Mouse (Mus musculus) C2C12 (cell line): Measurements from ENCODE around the gene Smg6. TPM values are rescaled to one million over a fixed set of nuclear protein-coding genes. Genes with fewer than 3 reads are reported as not detected.

Experiments used
- H3K27me3 ChIP-seq: one replicate; pipeline ENCODE4 v1.6.1; 2011; ENCODE audit not compliant: control insufficient read depth, insufficient read depth, insufficient read length
- H3K36me3 ChIP-seq: one replicate; pipeline ENCODE4 v1.6.1; 2011; ENCODE audit not compliant: control insufficient read depth, insufficient read depth
- H3K4me3 ChIP-seq: one replicate; pipeline ENCODE4 v1.5.1; 2011; ENCODE audit warnings: mild to moderate bottlenecking, control low read depth; ENCODE audit not compliant: poor library complexity, insufficient read depth, severe bottlenecking
- H3K79me2 ChIP-seq: one replicate; pipeline ENCODE4 v1.6.1; 2011; ENCODE audit not compliant: control insufficient read depth, insufficient read depth
- H3K79me3 ChIP-seq: one replicate; pipeline ENCODE4 v1.6.1; 2011; ENCODE audit warnings: low read depth, control low read depth
- H3ac ChIP-seq: one replicate; pipeline ENCODE3; 2011; ENCODE audit warnings: low read depth; ENCODE audit not compliant: control insufficient read depth, insufficient read length
- CEBPB ChIP-seq: IDR thresholded peaks from one replicate; pipeline ENCODE4 v1.6.1; 2011; ENCODE audit warnings: low read depth, mild to moderate bottlenecking, control low read depth, moderate library complexity
- CTCF ChIP-seq: IDR thresholded peaks from one replicate; pipeline ENCODE4 v1.5.1; 2011; ENCODE audit not compliant: control insufficient read depth, insufficient read depth, insufficient read length
- FOSL1 ChIP-seq: IDR thresholded peaks from one replicate; pipeline ENCODE4 v1.8.0; 2011; ENCODE audit warnings: mild to moderate bottlenecking, low read length; ENCODE audit not compliant: poor library complexity, insufficient read depth, severe bottlenecking
- MAX ChIP-seq: IDR thresholded peaks from one replicate; pipeline ENCODE4 v1.6.1; 2011; ENCODE audit warnings: mild to moderate bottlenecking, control low read depth
- MYOD1 ChIP-seq: IDR thresholded peaks from one replicate; pipeline ENCODE4 v1.6.1; 2011; ENCODE audit warnings: low read depth; ENCODE audit not compliant: control insufficient read depth, insufficient read length
- MYOG ChIP-seq: IDR thresholded peaks from one replicate; pipeline ENCODE4 v1.6.1; 2011; ENCODE audit not compliant: control insufficient read depth, insufficient read length; ENCODE audit errors: extremely low read depth
- USF1 ChIP-seq: IDR thresholded peaks from one replicate; pipeline ENCODE4 v1.6.1; 2011; ENCODE audit warnings: low read depth, mild to moderate bottlenecking, control low read depth, moderate library complexity
- polyA plus RNA-seq: library from polyadenylated mRNA; unstranded; fragments of >200 nt; fragmentation: generic; extraction: Trizol; gene quantifications from one replicate; pipeline ENCODE4 v1.2.1, GENCODE M21; 2012; ENCODE audit warnings: missing spikeins

The Smg6 gene
- polyA plus RNA-seq, 1 experiment = 7.5 TPM

GRCm38 (mm10) chr11:75192336-75193214 lies 267.0 kb downstream of the Smg6 start:
- Histone ChIP-seq H3K79me3 (peaks cover 15% of the 10 kb centered on the region), H3ac (no peak overlapping the region), H3K4me3 (no peak overlapping the region), H3K79me2 (peaks cover 25% of the 10 kb centered on the region), H3K36me3 (no peaks in the 10 kb centered on the region), H3K27me3 (peaks cover 36% of the 10 kb centered on the region)
- TF ChIP-seq MYOD1 (no peak), CTCF (peak; percentile 35), MAX (no peak)

GRCm38 (mm10) chr11:75193256-75194071 lies 267.8 kb downstream of the Smg6 start, which contains the start of gene Rtn4rl1:
Gene Rtn4rl1 (plus strand): TSS chr11:75193783.
- Histone ChIP-seq H3K79me2 (peaks cover 19% of the 10 kb centered on the region), H3K79me3 (peaks cover 13% of the 10 kb centered on the region), H3ac (peak within 1 kb of the TSS; percentile 28), H3K4me3 (peak within 1 kb of the TSS; percentile 23), H3K27me3 (peaks cover 36% of the 10 kb centered on the region), H3K36me3 (no peaks in the 10 kb centered on the region)
- TF ChIP-seq FOSL1 (no peak), MYOG (no peak), CEBPB (no peak), MAX (no peak), CTCF (no peak), USF1 (no peak), MYOD1 (no peak)

- H3K27me3 ChIP-seq = peaks cover 36% of the 10 kb centered on the region
- TF ChIP-seq USF1 = no peak
- TF ChIP-seq CEBPB = no peak
- TF ChIP-seq FOSL1 = no peak
- no peak for TF ChIP-seq MAX
- no peak for TF ChIP-seq MYOG
- TF ChIP-seq MYOD1 = no peak
- peak overlapping the region; percentile 1 for H3ac ChIP-seq
Measured at GRCm38 (mm10) chr11:75194121-75194849, 268.7 kb downstream of the Smg6 start.

GRCm38 (mm10) chr11:75194850-75195461 lies 269.3 kb downstream of the Smg6 start:
- no peak for TF ChIP-seq USF1
- H3ac ChIP-seq = peak overlapping the region; percentile 1
- peaks cover 4% of the 10 kb centered on the region for H3K79me2 ChIP-seq
- peak overlapping the region; percentile 11 for H3K4me3 ChIP-seq
- H3K27me3 ChIP-seq = peaks cover 36% of the 10 kb centered on the region
- no peaks in the 10 kb centered on the region for H3K36me3 ChIP-seq
- peaks cover 2% of the 10 kb centered on the region for H3K79me3 ChIP-seq

More at GRCm38 (mm10) chr11:75194121-75194849, 268.7 kb downstream of the Smg6 start:
- Histone ChIP-seq H3K4me3 (peak overlapping the region; percentile 23), H3K79me3 (peaks cover 7% of the 10 kb centered on the region), H3K79me2 (peaks cover 11% of the 10 kb centered on the region), H3K36me3 (no peaks in the 10 kb centered on the region)

- Histone ChIP-seq H3K79me3 (no peaks in the 10 kb centered on the region), H3K27me3 (peaks cover 36% of the 10 kb centered on the region), H3K36me3 (no peaks in the 10 kb centered on the region), H3K4me3 (no peak overlapping the region), H3K79me2 (no peaks in the 10 kb centered on the region), H3ac (no peak overlapping the region)
- TF ChIP-seq FOSL1 (no peak), MAX (no peak), CTCF (no peak), MYOD1 (no peak), CEBPB (no peak), MYOG (no peak), USF1 (no peak)
Measured at GRCm38 (mm10) chr11:75196131-75196530, 270.5 kb downstream of the Smg6 start.
